Mouse (Mus musculus) testis, adult 2 months (tissue): ENCODE data around the gene Gm17175. TPM values are rescaled to one million over a fixed set of nuclear protein-coding genes. Genes with fewer than 3 reads are reported as not detected.
A peak's percentile ranks its signal among the peaks of the same experiment; 100 is the strongest.
"Not testable (repeated sequence)": the region's sequence is repeated elsewhere in the genome, so short reads cannot be mapped to it uniquely, and the experiment has no call there.

Source experiments
- H3K27ac ChIP-seq: fragments of 200-500 bp; 2 replicates; pipeline ENCODE4 v1.5.1; 2012; ENCODE audit warnings: low read depth, low read length; ENCODE audit not compliant: control insufficient read depth, insufficient read depth
- H3K27me3 ChIP-seq: fragments of 200-500 bp; 2 replicates; pipeline ENCODE4 v1.6.1; 2012; ENCODE audit warnings: mild to moderate bottlenecking, low read length, moderate library complexity; ENCODE audit not compliant: control insufficient read depth, insufficient read depth
- H3K36me3 ChIP-seq: fragments of 200-500 bp; 2 replicates; pipeline ENCODE4 v1.6.1; 2012; ENCODE audit warnings: mild to moderate bottlenecking, low read length; ENCODE audit not compliant: control insufficient read depth, insufficient read depth
- H3K4me1 ChIP-seq: fragments of 200-500 bp; 2 replicates; pipeline ENCODE4 v1.6.1; 2012; ENCODE audit warnings: low read length; ENCODE audit not compliant: control insufficient read depth, insufficient read depth
- H3K4me3 ChIP-seq: fragments of 200-500 bp; 2 replicates; pipeline ENCODE4 v1.5.1; 2012; ENCODE audit warnings: low read depth, mild to moderate bottlenecking, low read length, moderate library complexity, mixed read lengths; ENCODE audit not compliant: control insufficient read depth
- CTCF ChIP-seq: fragments of 200-500 bp; IDR thresholded peaks from 2 replicates; pipeline ENCODE4 v1.5.1; 2012; ENCODE audit warnings: low read depth, mild to moderate bottlenecking, inconsistent platforms, low read length, moderate library complexity; ENCODE audit not compliant: control insufficient read depth, insufficient read depth, insufficient replicate concordance
- POLR2A ChIP-seq: fragments of 200-500 bp; IDR thresholded peaks from 2 replicates; pipeline ENCODE4 v1.6.1; 2012; ENCODE audit warnings: low read depth, mild to moderate bottlenecking, inconsistent platforms, low read length, moderate library complexity; ENCODE audit not compliant: control insufficient read depth
- polyA plus RNA-seq: library from polyadenylated mRNA; depleted of rRNA; stranded (reverse); fragments of >200 nt; gene quantifications from 2 replicates; pipeline ENCODE4 v1.2.3, GENCODE M21; 2012; rRNA removed

Gene Gm17175
- 0.42 and 0.83 TPM in 2 replicates for polyA plus RNA-seq

DNA sequence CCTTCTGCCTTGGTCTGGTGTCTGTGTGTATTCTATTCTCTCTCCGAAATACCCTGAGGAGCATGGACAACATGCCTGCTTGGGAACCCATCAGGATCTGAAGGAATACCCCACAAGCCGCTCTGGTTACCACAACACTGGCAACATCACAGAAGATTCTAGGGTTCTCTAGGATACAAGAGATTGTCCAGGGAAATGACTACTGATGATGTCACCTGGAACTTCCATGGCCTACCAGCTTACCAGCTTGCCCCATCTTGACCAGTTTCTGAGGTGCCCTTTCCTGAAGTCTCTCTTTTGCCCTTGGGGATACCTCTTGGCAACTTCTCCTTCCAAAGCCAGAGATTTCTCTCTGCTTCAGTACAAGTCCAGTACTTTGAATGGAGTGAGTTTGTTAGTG is at the start of gene Gm17175:
TSS of gene Gm17175 (minus strand) at position 101 of the 400 bp plus-strand sequence.
- not testable (repeated sequence) for H3K4me1 ChIP-seq, H3K27ac ChIP-seq, H3K27me3 ChIP-seq, H3K36me3 ChIP-seq
- H3K4me3 ChIP-seq = peak within 1 kb of the TSS; percentile 60; the same call in 1 of the 2 replicates

DNA sequence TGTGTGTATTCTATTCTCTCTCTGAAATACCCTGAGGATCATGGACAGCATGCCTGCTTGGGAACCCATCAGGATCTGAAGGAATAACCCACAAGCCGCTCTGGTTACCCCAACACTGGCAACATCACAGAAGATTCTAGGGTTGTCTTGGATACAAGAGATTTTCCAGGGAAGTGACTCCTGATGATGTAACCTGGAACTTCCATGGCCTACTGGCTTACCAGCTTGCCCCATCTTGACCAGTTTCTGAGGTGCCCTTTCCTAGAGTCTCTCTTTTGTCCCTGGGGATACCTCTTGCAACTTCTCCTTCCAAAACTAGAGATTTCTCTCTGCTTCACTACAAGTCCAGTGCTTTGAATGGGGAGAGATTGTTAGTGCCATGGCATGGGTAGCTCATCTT is 37.3 kb upstream of the Gm17175 start, which contains the start of gene Gm17078:
TSS of gene Gm17078 (minus strand) at position 101 of the 400 bp plus-strand sequence.
- H3K36me3 ChIP-seq = no peaks in the 10 kb centered on the region
- TF ChIP-seq CTCF (no peak), POLR2A (no peak)
- H3K27ac ChIP-seq = no peak within 1 kb of the TSS
- H3K27me3 ChIP-seq = no peaks in the 10 kb centered on the region
- peak within 1 kb of the TSS; percentile 65 for H3K4me3 ChIP-seq
- H3K4me1 ChIP-seq = no peaks in the 10 kb centered on the region

DNA sequence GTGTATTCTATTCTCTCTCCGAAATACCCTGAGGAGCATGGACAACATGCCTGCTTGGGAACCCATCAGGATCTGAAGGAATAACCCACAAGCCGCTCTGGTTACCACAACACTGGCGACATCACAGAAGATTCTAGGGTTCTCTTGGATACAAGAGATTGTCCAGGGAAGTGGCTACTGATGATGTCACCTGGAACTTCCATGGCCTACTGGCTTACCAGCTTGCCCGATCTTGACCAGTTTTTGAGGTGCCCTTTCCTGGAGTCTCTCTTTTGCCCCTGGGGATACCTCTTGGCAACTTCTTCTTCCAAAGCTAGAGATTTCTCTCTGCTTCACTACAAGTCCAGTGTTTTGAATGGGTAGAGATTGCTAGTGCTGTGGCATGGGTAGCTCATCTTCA is 18.2 kb upstream of the Gm17175 start, which contains the start of gene Gm17174:
TSS of gene Gm17174 (minus strand) at position 101 of the 400 bp plus-strand sequence.
- not testable (repeated sequence) for H3K4me1 ChIP-seq, H3K27me3 ChIP-seq, H3K36me3 ChIP-seq, H3K27ac ChIP-seq
- peak within 1 kb of the TSS; percentile 66 for H3K4me3 ChIP-seq

DNA sequence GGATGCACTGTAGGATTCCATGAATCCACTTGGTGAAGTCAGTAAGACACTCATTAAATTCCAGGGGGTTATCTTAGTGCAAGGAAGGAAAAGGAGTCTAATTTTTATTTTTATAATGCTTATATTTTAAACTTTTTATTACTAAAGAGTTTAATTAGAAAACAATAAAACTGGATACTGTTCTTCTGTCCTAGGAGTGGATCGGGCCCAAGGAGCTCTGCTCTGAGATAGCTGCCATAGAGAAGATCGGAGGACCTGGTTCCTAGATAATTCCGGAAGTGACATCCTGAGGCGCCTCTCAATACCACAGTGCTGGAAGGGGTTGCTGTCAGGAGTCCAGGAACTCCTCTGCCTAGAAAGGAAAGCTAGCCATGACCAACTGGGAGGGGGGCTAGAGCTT is 21.4 kb downstream of the Gm17175 start, which contains the start of gene Gm5622:
TSS of gene Gm5622 (plus strand) at position 301 of the 400 bp plus-strand sequence.
- Histone ChIP-seq H3K27me3 (no peaks in the 10 kb centered on the region), H3K4me3 (peak within 1 kb of the TSS; percentile 31), H3K36me3 (no peaks in the 10 kb centered on the region), H3K27ac (no peak within 1 kb of the TSS), H3K4me1 (no peaks in the 10 kb centered on the region)
- TF ChIP-seq CTCF (no peak), POLR2A (no peak)

Other genes with a start within 250 kb of the Gm17175 start
- not detected in 2 replicates for gene Gm7247, start 212.3 kb downstream of the Gm17175 start, polyA plus RNA-seq
- 0.51 TPM in 2 replicates for gene Vmn2r88, start 163.2 kb downstream of the Gm17175 start, polyA plus RNA-seq
- not detected in 2 replicates for gene Vmn2r89, start 122.2 kb downstream of the Gm17175 start, polyA plus RNA-seq
- gene Gm5622, start 21.3 kb downstream of the Gm17175 start, polyA plus RNA-seq = 2.7 and 2.9 TPM in 2 replicates
- 1.7 and 2.3 TPM in 2 replicates for gene Gm17174, start 18.1 kb upstream of the Gm17175 start, polyA plus RNA-seq
- 0.26 and 0.38 TPM in 2 replicates for gene Gm17078, start 37.2 kb upstream of the Gm17175 start, polyA plus RNA-seq
- gene Gm4181, start 61.6 kb upstream of the Gm17175 start, polyA plus RNA-seq = 7.9 and 12.8 TPM in 2 replicates
- 1.9 and 2.2 TPM in 2 replicates for gene Gm17079, start 121.4 kb upstream of the Gm17175 start, polyA plus RNA-seq
- 7.2 and 11.5 TPM in 2 replicates for gene Gm5800, start 143.1 kb upstream of the Gm17175 start, polyA plus RNA-seq
- 0.16 TPM in 1 of 2 replicates, not detected in the other for gene Ang4, start 199.5 kb upstream of the Gm17175 start, polyA plus RNA-seq
- 1.1 and 1.3 TPM in 2 replicates for gene AY358078, start 226.0 kb upstream of the Gm17175 start, polyA plus RNA-seq